Mouse (Mus musculus) bone marrow macrophage, adult 2 months (primary cell): Measurements from ENCODE around the gene Kpna6. TPM values are rescaled to one million over a fixed set of nuclear protein-coding genes. Genes with fewer than 3 reads are reported as not detected.

Source experiments
- H3K27ac ChIP-seq: 2 replicates; pipeline ENCODE4 v1.5.1; 2012; ENCODE audit warnings: low read depth, low read length; ENCODE audit not compliant: insufficient read depth
- H3K4me1 ChIP-seq: 2 replicates; pipeline ENCODE4 v1.6.1; 2012; ENCODE audit warnings: low read length; ENCODE audit not compliant: control insufficient read depth, insufficient read depth
- H3K4me3 ChIP-seq: 2 replicates; pipeline ENCODE4 v1.5.1; 2012; ENCODE audit warnings: mild to moderate bottlenecking, low read length, moderate library complexity; ENCODE audit not compliant: insufficient read depth
- CTCF ChIP-seq: IDR thresholded peaks from 2 replicates; pipeline ENCODE4 v1.5.1; 2012; ENCODE audit warnings: low read depth, mild to moderate bottlenecking, low read length, moderate library complexity
- POLR2A ChIP-seq: IDR thresholded peaks from 2 replicates; pipeline ENCODE4 v1.6.1; 2012; ENCODE audit warnings: mild to moderate bottlenecking, low read depth, low read length, borderline replicate concordance
- polyA plus RNA-seq: library from polyadenylated mRNA; stranded (reverse); fragments of >200 nt; gene quantifications from 2 replicates; pipeline ENCODE4 v1.2.4, GENCODE M21; 2012; ENCODE audit not compliant: missing spikeins, insufficient read depth, insufficient read length

The Kpna6 gene
- polyA plus RNA-seq, 1 experiment: 42.0 TPM

DNA sequence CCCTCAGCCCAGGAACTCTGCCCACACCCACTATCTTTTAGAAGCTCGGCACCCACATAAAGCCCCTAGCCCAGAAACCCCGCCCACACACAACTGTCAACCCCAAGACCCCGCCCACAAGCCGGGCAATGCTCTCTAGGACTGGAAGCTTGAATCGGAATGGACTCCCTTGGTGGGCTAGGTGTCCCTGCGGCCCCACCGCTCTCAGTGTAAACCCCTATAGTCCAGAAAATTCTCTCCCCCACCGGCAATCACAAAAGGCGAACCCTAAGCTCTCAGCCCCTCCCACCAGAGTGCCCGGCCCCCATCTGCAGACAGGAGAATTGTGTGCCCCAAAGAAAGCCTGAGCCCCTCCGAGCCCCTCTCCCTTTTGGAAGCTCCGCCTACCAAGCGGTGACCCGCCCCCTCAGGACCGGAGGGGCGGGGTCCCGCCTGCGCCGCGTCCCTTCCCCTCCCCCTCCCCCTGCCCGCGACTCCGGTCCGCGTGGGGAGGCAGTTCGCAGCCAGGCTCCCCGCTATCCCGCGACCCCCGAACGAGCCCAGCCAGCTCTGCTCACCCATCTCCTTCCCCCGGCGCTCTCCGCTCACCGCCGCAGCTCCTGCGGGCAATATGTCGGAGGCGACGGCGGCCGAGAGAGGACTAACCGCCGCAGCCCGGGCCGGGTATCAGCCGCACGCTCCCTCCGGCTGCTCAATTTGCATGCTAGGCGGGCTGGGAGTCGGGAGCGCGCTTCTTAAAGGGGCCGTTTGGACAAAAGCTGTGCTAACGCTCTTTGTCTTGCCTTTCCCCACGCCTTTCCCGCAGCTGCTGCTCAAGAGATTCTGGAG, 23.8 kb upstream of the Kpna6 start, which contains the start of gene Tmem39b:
Gene Tmem39b, minus strand, starts transcription at position 681 of the 828 bp plus-strand sequence.
- Histone ChIP-seq H3K27ac (peak within 1 kb of the TSS; percentile 56), H3K4me3 (peak within 1 kb of the TSS; percentile 79), H3K4me1 (peaks cover 14% of the 10 kb centered on the region)
- TF ChIP-seq CTCF (no peak), POLR2A (no peak)

DNA sequence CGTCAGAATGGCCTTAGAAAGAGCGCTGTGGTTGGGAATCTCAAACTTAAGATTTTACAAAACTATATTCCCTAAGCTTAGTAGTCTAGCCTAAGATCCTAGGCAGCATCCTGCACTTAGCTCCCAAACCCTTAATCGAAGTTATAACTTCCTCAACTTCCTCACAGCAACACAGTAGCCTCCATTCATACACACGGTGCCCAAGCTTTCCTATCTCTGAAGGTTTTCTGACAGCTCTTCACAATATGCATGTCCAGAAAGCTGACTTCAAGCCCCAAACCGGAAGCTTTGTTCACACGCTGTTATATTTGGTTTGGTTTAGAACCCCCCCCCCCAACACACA, 23.2 kb upstream of the Kpna6 start:
- no peak for TF ChIP-seq CTCF
- no peak for TF ChIP-seq POLR2A
- Histone ChIP-seq H3K27ac (peak overlapping the region; percentile 55; the same call in 1 of the 2 replicates), H3K4me3 (peak overlapping the region; percentile 79), H3K4me1 (peaks cover 14% of the 10 kb centered on the region)

DNA sequence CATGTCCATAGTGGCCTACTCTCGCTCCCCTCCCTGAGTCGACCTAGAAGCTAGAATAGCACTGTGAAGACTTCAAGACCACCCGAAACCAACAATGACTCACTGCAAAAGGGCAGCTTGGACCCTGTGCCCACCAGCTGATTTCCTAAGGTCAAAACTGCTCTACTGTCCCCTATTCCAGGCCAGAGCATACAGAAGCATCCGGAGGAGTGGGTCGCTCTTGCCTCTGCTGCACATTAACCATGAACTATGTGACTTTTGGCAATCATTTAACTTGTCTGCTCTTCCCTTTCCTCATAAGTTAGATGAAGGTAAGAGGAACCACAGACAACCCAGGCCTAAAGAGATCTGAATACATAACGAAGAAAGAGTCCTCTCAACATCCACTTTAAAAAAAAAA, 12.0 kb upstream of the Kpna6 start:
- Histone ChIP-seq H3K27ac (no peak overlapping the region), H3K4me3 (no peak overlapping the region), H3K4me1 (no peaks in the 10 kb centered on the region)
- TF ChIP-seq CTCF: no peak
- TF ChIP-seq POLR2A: no peak

DNA sequence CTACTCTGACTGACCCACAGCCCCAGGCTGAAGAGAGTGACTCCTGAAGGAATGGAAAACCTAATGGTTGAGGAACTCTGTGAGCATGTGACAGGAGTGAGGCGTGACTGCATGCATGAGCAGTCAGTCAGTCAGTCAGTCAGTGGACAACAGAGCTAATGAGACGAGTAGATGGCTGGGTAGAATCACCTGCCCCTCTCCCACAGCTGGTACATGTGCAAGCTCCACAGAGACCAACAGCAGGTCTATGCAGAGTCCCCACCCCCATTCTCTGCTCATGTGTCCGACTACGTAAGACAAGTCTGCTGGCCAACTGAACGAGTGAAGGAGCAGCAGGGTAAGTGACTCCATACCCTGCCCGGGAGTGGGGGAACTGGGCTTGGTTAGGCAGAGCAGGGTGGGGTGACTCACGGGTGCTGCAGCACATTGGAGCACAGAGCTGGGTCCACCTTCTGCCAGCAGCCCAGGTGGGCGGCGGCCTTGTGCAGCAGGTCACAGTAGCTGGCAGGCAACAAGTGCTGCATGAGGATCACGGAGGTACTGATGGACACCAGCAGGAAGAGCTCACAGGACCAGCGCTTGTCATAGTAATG, 11.4 kb upstream of the Kpna6 start:
- TF ChIP-seq POLR2A (no peak), CTCF (no peak)
- Histone ChIP-seq H3K4me1 (no peaks in the 10 kb centered on the region), H3K27ac (no peak overlapping the region), H3K4me3 (no peak overlapping the region)

DNA sequence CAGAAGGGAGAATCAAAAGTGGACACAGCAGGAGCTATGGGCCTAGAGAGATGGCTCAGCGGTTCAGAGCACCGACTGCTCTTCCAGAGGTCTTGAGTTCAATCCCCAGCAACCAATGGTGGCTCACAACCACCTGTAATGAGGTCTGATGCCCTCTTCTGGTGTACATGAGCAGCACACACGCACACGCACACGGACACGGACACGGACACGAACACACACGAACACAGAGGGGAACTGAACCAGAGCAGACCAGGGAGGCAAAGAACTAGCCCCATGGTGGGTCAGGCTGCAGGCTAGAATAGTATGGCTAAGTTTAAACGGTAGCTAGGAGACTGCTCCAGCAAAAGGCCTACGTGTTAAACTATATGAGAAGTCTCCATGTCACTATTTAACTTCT, 9.3 kb upstream of the Kpna6 start:
- Histone ChIP-seq H3K27ac (no peak overlapping the region), H3K4me1 (no peaks in the 10 kb centered on the region), H3K4me3 (no peak overlapping the region)
- no peak for TF ChIP-seq POLR2A
- TF ChIP-seq CTCF: no peak

DNA sequence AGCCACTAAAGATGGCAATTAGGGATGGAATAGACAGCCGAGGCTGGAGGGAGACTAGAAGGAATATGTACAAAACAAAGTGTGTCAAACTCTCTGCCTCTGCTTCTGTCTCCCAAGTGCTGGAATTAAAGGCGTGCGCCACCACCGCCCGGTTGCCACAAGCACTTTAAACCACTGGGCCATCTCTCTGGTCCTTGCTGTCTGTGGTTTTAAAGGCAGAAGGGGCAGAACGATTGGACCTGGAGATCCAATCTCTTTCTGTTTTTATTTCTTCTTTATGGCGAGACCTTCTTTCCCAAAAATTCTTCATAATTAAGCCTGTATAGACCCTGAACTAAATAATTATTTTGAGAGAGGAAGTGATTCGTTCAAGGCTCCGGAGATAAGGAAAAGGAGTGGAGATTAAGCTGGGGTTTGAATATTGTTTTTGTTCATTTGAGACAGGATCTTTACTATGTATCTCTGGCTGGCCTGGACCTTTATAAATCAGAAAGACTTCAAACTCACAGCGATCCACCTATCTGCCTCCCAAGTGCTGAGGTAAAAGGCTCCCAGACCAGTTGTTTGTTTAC, 397 bp upstream of the Kpna6 start:
- no peak for TF ChIP-seq CTCF
- TF ChIP-seq POLR2A: no peak
- Histone ChIP-seq H3K4me1 (peaks cover 15% of the 10 kb centered on the region), H3K4me3 (peak overlapping the region; percentile 90), H3K27ac (peak overlapping the region; percentile 10; the same call in 1 of the 2 replicates)

DNA sequence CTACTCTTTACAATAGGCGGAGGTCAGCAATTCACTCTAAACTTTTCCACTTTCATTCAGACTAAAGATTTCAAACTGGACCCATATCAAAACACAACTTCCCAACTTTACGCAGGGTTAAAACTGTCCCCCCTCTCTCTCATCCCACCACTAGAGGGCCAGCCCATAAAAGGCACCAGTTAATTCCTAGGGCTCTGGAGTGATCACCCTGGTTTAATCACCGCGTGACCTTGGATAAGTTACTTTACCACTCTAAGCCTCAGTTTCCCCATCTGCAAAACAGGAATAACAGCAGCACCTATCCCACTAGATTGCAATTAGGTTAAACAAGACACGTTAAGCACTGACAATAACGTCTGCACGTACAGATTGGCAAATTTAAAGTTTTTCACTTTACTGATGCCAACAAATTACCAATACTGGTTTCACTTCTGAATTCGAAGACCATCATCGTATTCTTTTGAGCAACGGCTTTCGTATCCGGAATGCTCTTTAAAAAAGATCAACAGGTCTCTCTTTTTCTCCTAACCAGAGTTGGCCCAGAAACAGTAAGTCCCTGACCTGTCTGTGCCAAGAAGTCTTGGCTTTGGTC, 980 bp downstream of the Kpna6 start:
- H3K27ac ChIP-seq: peak overlapping the region; percentile 84
- peak overlapping the region; percentile 90 for H3K4me3 ChIP-seq
- TF ChIP-seq POLR2A (no peak), CTCF (no peak)
- peaks cover 15% of the 10 kb centered on the region for H3K4me1 ChIP-seq

DNA sequence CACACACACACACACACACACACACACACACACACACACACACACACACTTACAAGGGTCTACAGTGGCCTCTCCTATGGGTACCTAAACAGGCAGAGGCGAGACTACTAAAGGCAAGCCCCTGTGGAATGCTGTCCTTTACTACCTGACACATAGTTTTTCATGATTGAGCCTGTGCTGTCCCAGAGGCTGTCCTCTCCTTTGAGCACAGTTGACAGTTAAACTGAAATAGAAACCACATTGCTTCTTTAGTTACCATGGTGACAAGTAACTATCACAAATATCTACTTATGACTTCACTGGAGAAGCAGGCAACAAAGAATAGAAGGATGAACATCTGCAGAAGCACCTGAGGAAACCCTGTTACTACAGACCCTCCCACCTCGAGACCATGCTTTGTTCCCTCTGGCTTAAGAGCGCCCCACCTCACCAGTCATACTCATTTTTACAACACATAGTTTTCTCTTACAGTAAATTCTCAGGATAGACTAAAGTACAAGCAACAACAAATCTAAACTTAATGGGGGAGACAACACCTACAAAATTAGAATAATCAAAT, 10.2 kb downstream of the Kpna6 start:
- TF ChIP-seq CTCF: no peak
- TF ChIP-seq POLR2A: no peak
- H3K4me1 ChIP-seq: no peaks in the 10 kb centered on the region
- H3K27ac ChIP-seq: no peak overlapping the region
- no peak overlapping the region for H3K4me3 ChIP-seq

DNA sequence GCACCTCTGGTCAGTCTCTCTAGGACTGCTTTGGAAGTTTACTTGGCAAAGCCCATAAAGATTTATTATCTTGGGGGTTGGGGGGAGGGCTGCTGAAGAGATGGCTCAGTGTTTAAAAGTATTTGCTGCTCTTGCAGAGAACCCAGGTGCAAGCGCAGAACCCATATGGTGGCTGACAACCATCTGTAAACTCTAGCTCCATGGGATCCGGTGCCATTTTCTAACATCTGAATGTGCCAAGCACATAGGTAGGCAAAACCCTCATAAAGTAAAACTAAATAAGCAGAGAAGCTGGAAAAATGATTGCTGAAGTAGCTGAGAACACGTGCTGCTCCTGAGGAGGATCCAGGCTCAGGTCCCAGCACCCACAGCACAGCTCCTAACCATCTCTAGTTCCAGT, 11.0 kb downstream of the Kpna6 start:
- no peak overlapping the region for H3K27ac ChIP-seq
- H3K4me1 ChIP-seq: no peaks in the 10 kb centered on the region
- no peak overlapping the region for H3K4me3 ChIP-seq
- no peak for TF ChIP-seq POLR2A

DNA sequence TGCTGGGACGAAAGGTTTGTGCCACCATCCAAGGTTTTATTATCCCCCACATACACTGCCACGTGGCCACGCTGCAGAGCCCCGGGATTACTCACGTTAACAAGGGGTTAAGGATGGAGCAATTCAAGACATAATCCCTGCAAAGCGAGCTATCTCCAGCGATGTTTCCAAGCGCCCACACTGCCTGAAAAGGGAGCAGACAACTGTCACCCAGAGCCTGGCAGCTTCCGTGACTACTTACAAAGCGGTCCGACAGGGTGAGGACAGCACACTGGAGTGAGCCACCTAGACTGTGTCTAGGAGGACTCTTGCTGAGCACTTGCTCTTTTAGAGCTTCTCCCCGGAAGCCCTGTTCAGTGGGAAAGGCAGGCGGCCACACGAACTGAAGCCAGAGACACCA, 17.8 kb downstream of the Kpna6 start:
- Histone ChIP-seq H3K4me1 (no peaks in the 10 kb centered on the region), H3K4me3 (no peak overlapping the region), H3K27ac (no peak overlapping the region)
- TF ChIP-seq POLR2A (no peak), CTCF (no peak)
